Mouse (Mus musculus): Measurements from ENCODE around the gene Ccdc85c.
A peak's percentile ranks its signal among the peaks of the same experiment; 100 is the strongest.

Gene Ccdc85c

GRCm38 (mm10) chr12:108238395-108239035 lies 36.7 kb downstream of the Ccdc85c start:
- DNase-seq = no peak

- DNase-seq = no peak
These were observed 37.8 kb downstream of the Ccdc85c start for GRCm38 (mm10) chr12:108237300-108238006.

- DNase-seq = no peak
These were observed 39.2 kb downstream of the Ccdc85c start for GRCm38 (mm10) chr12:108235976-108236555.

GRCm38 (mm10) chr12:108234832-108235602 lies 40.2 kb downstream of the Ccdc85c start:
- no peak for DNase-seq

- no peak for DNase-seq
These were observed 41.5 kb downstream of the Ccdc85c start for GRCm38 (mm10) chr12:108233736-108234135.

GRCm38 (mm10) chr12:108231901-108232300 lies 43.3 kb downstream of the Ccdc85c start:
- DNase-seq = no peak

GRCm38 (mm10) chr12:108230821-108231794 lies 44.1 kb downstream of the Ccdc85c start:
- DNase-seq = no peak

GRCm38 (mm10) chr12:108230077-108230476 lies 45.1 kb downstream of the Ccdc85c start:
- DNase-seq = no peak

GRCm38 (mm10) chr12:108227527-108227926 lies 47.7 kb downstream of the Ccdc85c start:
- no peak for DNase-seq

GRCm38 (mm10) chr12:108226941-108227340 lies 48.3 kb downstream of the Ccdc85c start:
- no peak for DNase-seq

- no peak for DNase-seq
These were observed 49.0 kb downstream of the Ccdc85c start for GRCm38 (mm10) chr12:108226216-108226615.

GRCm38 (mm10) chr12:108225781-108226180 lies 49.4 kb downstream of the Ccdc85c start:
- peak; percentile 71 for DNase-seq

GRCm38 (mm10) chr12:108223357-108223756 lies 51.9 kb downstream of the Ccdc85c start:
- DNase-seq = no peak

GRCm38 (mm10) chr12:108221712-108222111 lies 53.5 kb downstream of the Ccdc85c start:
- no peak for DNase-seq

GRCm38 (mm10) chr12:108221206-108221605 lies 54.0 kb downstream of the Ccdc85c start:
- DNase-seq = no peak

- no peak for DNase-seq
These were observed 54.6 kb downstream of the Ccdc85c start for GRCm38 (mm10) chr12:108220621-108221020.

GRCm38 (mm10) chr12:108219825-108220616 lies 55.2 kb downstream of the Ccdc85c start:
- DNase-seq = no peak

- DNase-seq = no peak
These were observed 56.1 kb downstream of the Ccdc85c start for GRCm38 (mm10) chr12:108219163-108219562.

- no peak for DNase-seq
These were observed 57.7 kb downstream of the Ccdc85c start for GRCm38 (mm10) chr12:108217572-108217971.

- no peak for DNase-seq
These were observed 58.4 kb downstream of the Ccdc85c start for GRCm38 (mm10) chr12:108216611-108217370.
